Mouse (Mus musculus) liver (tissue): ENCODE measurements around the gene Ube2o.

Experiments used
- DNase-seq: peaks from one replicate; pipeline ENCODE4 v3.0.0-alpha.2; 2020; ENCODE audit warnings: mixed read lengths

Gene Ube2o

GRCm38 (mm10) chr11:116579280-116579679 lies 2.0 kb downstream of the Ube2o start:
- no peak for DNase-seq

GRCm38 (mm10) chr11:116575396-116575795 lies 5.9 kb downstream of the Ube2o start:
- peak; percentile 55 for DNase-seq

- no peak for DNase-seq
Measured at GRCm38 (mm10) chr11:116574982-116575381, 6.3 kb downstream of the Ube2o start.

DNA sequence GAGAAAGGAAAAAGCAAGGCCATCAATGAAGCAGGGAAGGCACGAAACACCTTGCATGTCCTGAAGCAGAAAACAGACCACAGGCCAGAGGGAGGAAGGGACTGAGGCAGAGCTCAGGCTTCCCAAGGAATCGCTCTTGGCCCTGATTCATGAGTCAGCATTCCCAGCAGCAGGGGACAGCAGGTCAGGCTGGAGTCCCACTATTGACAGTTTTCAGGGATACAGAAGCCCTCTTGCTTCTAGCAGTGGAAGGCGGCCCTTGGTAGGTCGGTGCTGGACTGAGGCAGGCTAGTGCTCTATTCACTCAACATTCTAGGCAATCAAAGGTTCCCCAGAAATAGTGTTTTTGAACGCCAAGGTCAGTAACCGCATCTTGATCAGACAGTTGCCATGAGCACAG lies 6.8 kb downstream of the Ube2o start:
- DNase-seq = peak; percentile 50

- DNase-seq = peak; percentile 86
Measured at GRCm38 (mm10) chr11:116572756-116573543, 8.3 kb downstream of the Ube2o start.

- peak; percentile 88 for DNase-seq
Measured at GRCm38 (mm10) chr11:116571767-116572679, 9.2 kb downstream of the Ube2o start.

- no peak for DNase-seq
Measured at GRCm38 (mm10) chr11:116570821-116571220, 10.4 kb downstream of the Ube2o start.

GRCm38 (mm10) chr11:116567531-116567930 lies 13.7 kb downstream of the Ube2o start:
- DNase-seq = no peak

- DNase-seq = no peak
Measured at GRCm38 (mm10) chr11:116565283-116566041, 15.8 kb downstream of the Ube2o start.

DNA sequence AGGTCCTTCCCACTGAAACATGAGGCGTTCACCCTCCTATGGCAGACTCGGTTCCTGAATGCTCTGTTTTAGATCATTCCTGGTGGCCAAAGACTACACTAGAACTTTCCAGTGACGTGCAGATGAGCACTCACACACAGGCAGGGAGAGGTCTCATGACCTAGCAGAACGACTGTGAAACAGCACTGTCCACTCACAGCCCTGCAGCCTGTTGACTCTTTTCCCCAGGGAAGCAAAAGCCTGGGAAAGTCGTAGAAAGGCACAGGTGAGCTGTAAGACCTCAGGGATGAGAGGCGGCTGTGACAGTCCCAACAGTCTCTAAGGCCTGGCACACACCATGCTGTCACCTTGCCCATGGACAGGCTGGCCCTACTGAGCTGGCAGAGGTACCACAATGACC lies 24.9 kb downstream of the Ube2o start:
- DNase-seq = no peak

GRCm38 (mm10) chr11:116555572-116555971 lies 25.7 kb downstream of the Ube2o start:
- DNase-seq = no peak

- peak; percentile 54 for DNase-seq
Measured at GRCm38 (mm10) chr11:116554171-116554878, 26.9 kb downstream of the Ube2o start.

DNA sequence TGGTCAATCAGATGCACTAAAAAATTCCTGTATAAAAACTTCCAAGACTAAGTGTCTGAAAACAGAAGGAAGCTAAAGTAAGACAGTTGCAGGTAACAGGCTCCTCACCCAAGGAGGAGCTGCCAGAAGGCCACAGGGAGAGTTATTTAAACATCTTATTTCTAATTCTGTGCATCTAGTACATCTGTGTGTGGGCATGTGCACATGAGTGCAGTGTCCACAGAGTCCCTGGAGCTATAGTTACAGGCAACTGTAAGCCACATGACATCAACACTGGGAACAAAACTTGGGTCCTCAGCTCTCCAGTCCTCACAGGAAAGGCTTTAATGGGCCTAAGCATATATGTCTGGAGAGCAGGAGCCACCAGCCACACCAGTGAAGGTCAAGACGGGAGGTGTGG lies 29.1 kb downstream of the Ube2o start:
- no peak for DNase-seq

DNA sequence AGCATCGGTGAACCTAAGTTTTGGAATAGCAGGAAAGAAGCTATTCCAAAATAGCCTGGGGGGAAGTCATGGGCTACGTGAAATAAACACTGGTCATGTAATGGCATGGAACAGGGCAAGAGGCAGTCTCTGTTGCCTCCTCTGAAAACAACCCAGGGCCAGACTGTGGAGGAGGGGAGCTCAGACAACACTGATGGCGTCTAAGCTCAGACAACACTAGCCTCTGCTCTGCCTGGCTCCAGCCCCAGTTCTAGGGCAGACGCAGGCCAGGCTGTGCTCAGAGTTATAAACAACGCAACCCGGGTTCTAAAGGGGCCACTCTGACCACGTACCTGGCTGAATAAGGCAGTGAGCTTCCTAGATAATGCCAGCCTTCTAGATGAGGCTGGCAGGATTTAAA lies 30.5 kb downstream of the Ube2o start:
- DNase-seq = no peak

GRCm38 (mm10) chr11:116549273-116550038 lies 31.8 kb downstream of the Ube2o start:
- DNase-seq = peak; percentile 81

- no peak for DNase-seq
Measured at GRCm38 (mm10) chr11:116548780-116549179, 32.5 kb downstream of the Ube2o start.

GRCm38 (mm10) chr11:116547296-116548060 lies 33.8 kb downstream of the Ube2o start:
- no peak for DNase-seq

DNA sequence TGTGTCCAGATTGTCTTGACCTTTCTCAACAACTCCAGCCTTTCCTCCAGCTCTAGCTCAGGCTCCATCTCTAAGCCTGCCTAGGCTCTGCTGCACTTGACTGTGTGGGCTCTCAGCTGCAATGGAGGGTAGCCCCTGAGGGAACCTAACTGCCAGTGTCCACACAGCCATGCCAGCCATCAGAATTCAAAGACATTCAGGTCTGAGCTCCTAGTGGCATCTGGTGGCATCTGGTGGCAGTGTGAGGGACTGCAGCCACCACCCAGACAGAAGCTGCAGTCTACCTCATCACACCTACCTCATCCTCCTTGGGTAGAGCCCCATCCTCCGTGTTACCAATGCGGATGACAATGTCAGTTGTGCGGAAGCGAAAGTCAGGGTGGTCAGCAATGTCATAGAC lies 38.1 kb downstream of the Ube2o start:
- DNase-seq = peak; percentile 65

GRCm38 (mm10) chr11:116541183-116541582 lies 40.1 kb downstream of the Ube2o start:
- no peak for DNase-seq

- DNase-seq = peak; percentile 77
Measured at GRCm38 (mm10) chr11:116538142-116538735, 43.0 kb downstream of the Ube2o start.
